In genomic region chr8:46770905-46771516, GRCm38 (mm10) we compare ENCODE assay signal across 20 mouse cellular contexts. TPM values are rescaled to one million over a fixed set of nuclear protein-coding genes. Genes with fewer than 3 reads are reported as not detected.
DNase-seq lines count a peak whose midpoint lies in the region; ATAC-seq and TF ChIP-seq lines count a peak whose summit lies in the region.
"Had no signal": no experiment of that assay in that cellular context is flagged by ENCODE, and none has a peak within 500 bp of the region (broad histone marks: within the 10 kb centered on the region; RNA-seq: fewer than 3 reads in every experiment).

No protein-coding gene starts in this region.

- 58% methylated on average over 7 of the region's 7 CpGs for WGBS in forebrain, embryonic 10.5 days
- 7% methylated on average over 7 of the region's 7 CpGs for WGBS in forebrain, embryonic 15.5 days
- WGBS in forebrain, embryonic 14.5 days: 8% methylated on average over 7 of the region's 7 CpGs

- no peak for ATAC-seq in forebrain, embryonic 15.5 days (replicated peaks)
- ATAC-seq in forebrain, embryonic 14.5 days: peak; percentile 46; the same call in 1 of the 2 replicates
- ATAC-seq: intestine, postnatal 0 days; lung, postnatal 0 days had no signal

- H3K4me2 ChIP-seq in forebrain, embryonic 15.5 days (replicated peaks): no peak overlapping the region
- H3K4me2 ChIP-seq in forebrain, embryonic 14.5 days (ENCODE audit: low read length): no peak overlapping the region
- H3K4me2 ChIP-seq: heart, embryonic 15.5 days; liver, embryonic 15.5 days had no signal

- H3K4me3 ChIP-seq in forebrain, embryonic 10.5 days: no peak overlapping the region
- H3K4me3 ChIP-seq in forebrain, embryonic 15.5 days: no peak overlapping the region
- H3K4me3 ChIP-seq in left cerebral cortex, adult 2 months: no peak overlapping the region
- no peak overlapping the region for H3K4me3 ChIP-seq in forebrain, embryonic 14.5 days (ENCODE audit: low read depth, low read length)
- H3K4me3 ChIP-seq: erythroblast, embryonic 14.5 days; heart, adult 2 months; heart, embryonic 15.5 days; liver, embryonic 15.5 days; myocyte had no signal

- no peaks in the 10 kb centered on the region; the same call in 1 of the 2 replicates for H3K27me3 ChIP-seq in forebrain, embryonic 10.5 days (ENCODE audit: poor library complexity, severe bottlenecking)
- no peaks in the 10 kb centered on the region for H3K27me3 ChIP-seq in forebrain, embryonic 15.5 days
- no peaks in the 10 kb centered on the region for H3K27me3 ChIP-seq in forebrain, embryonic 14.5 days (replicated peaks; ENCODE audit: control insufficient read depth, insufficient read depth, low read length)
- H3K27me3 ChIP-seq: heart, embryonic 15.5 days; liver, embryonic 15.5 days had no signal

- DNase-seq in forebrain, embryonic 10.5 days (ENCODE audit: extremely low spot score, low spot score): peak; percentile 24
- DNase-seq in left cerebral cortex, adult 2 months (ENCODE audit: extremely low spot score in 1 of 2, low spot score in 2 of 2): no peak
- DNase-seq in left cerebral cortex, postnatal 14 days (ENCODE audit: low spot score in 2 of 2): no peak
- peak; percentile 76 for DNase-seq in brain, adult 2 months (ENCODE audit: low read depth, low spot score)
- peak; percentile 53 for DNase-seq in forebrain, embryonic 14.5 days (ENCODE audit: low spot score)
- no peak for DNase-seq in spleen, postnatal 36 days (ENCODE audit: low spot score in 2 of 2)
- no peak for DNase-seq in adrenal gland, postnatal 25 days
- DNase-seq: adrenal gland, postnatal 14 days; cerebellum, adult 9-11 months; heart, adult 2 months; kidney, postnatal 10 days; right cerebral cortex, postnatal 14 days; thymus, postnatal 14 days had no signal

- H3K9me3 ChIP-seq in forebrain, embryonic 10.5 days: peaks cover 4% of the 10 kb centered on the region; the same call in 1 of the 2 replicates
- H3K9me3 ChIP-seq in forebrain, embryonic 15.5 days: no peaks in the 10 kb centered on the region
- no peaks in the 10 kb centered on the region for H3K9me3 ChIP-seq in forebrain, embryonic 14.5 days (replicated peaks; ENCODE audit: control insufficient read depth, low read length)
- H3K9me3 ChIP-seq: heart, embryonic 15.5 days; liver, embryonic 15.5 days had no signal

- no peak overlapping the region for H3K9ac ChIP-seq in forebrain, embryonic 15.5 days (replicated peaks)
- H3K9ac ChIP-seq in forebrain, embryonic 14.5 days (ENCODE audit: low read length): no peak overlapping the region
- H3K9ac ChIP-seq: heart, embryonic 15.5 days; liver, embryonic 15.5 days had no signal

- peaks cover 6% of the 10 kb centered on the region; the same call in 1 of the 2 replicates for H3K36me3 ChIP-seq in forebrain, embryonic 10.5 days (replicated peaks)
- no peaks in the 10 kb centered on the region for H3K36me3 ChIP-seq in forebrain, embryonic 15.5 days
- H3K36me3 ChIP-seq in forebrain, embryonic 14.5 days (ENCODE audit: control insufficient read depth, insufficient read depth, low read length): no peaks in the 10 kb centered on the region
- H3K36me3 ChIP-seq: liver, embryonic 15.5 days had no signal

- no peak for TF ChIP-seq CTCF in left cerebral cortex, adult 2 months (IDR thresholded peaks at IDR 0.05)

- H3K27ac ChIP-seq in forebrain, embryonic 10.5 days: peak overlapping the region; percentile 48
- no peak overlapping the region for H3K27ac ChIP-seq in forebrain, embryonic 15.5 days (replicated peaks)
- peak overlapping the region; percentile 58; the same call in 1 of the 2 replicates for H3K27ac ChIP-seq in left cerebral cortex, adult 2 months
- no peak overlapping the region for H3K27ac ChIP-seq in forebrain, embryonic 14.5 days (ENCODE audit: low read depth, low read length)
- H3K27ac ChIP-seq: heart, adult 2 months; heart, embryonic 15.5 days; liver, embryonic 15.5 days had no signal

- peaks cover 35% of the 10 kb centered on the region for H3K4me1 ChIP-seq in forebrain, embryonic 10.5 days
- H3K4me1 ChIP-seq in forebrain, embryonic 15.5 days: peaks cover 26% of the 10 kb centered on the region
- H3K4me1 ChIP-seq in forebrain, embryonic 14.5 days (ENCODE audit: control insufficient read depth, insufficient read depth, low read length): peaks cover 10% of the 10 kb centered on the region; the same call in 1 of the 2 replicates

- intact Hi-C loops in left cerebral cortex, adult 2 months (cut with DNase I): no loop called here
- intact Hi-C loops in left cerebral cortex, postnatal 14 days (cut with DNase I): no loop called here

RNA-seq across cellular contexts. Expression of gene Irf2, which starts 31.5 kb away (rescaled TPM):
- 5.6 and 7.8 TPM in 2 replicates for polyA plus RNA-seq in forebrain, embryonic 10.5 days (2016; fragmentation: Nextera tagmentation; extraction: Ambion mirVana)
- polyA plus RNA-seq in forebrain, embryonic 15.5 days (2015; fragmentation: Nextera tagmentation; extraction: Ambion mirVana): 7.2 and 9.6 TPM in 2 replicates
- 10 to 100 TPM; 70.7 to 79.6 TPM for total RNA-seq in left cerebral cortex, adult 2 months (2021)
- total RNA-seq in left cerebral cortex, postnatal 14 days (2021): 10 to 100 TPM; 40.6 to 44.3 TPM
- 6.2 and 8.4 TPM in 2 replicates for polyA plus RNA-seq in forebrain, embryonic 14.5 days (2014; fragmentation: Nextera tagmentation; extraction: Ambion mirVana)
- 61.4 and 72.7 TPM in 2 replicates for total RNA-seq in adrenal gland, postnatal 25 days (2021)

Comparison
In these comparisons a context has a peak if more than half of its experiments do, and no peak if none do; other contexts are left out.
1. H3K27ac ChIP-seq: peak in forebrain, embryonic 10.5 days (single experiment) and left cerebral cortex, adult 2 months (single experiment); none in forebrain, embryonic 15.5 days (single experiment) and forebrain, embryonic 14.5 days (single experiment).
2. DNase-seq: peak in forebrain, embryonic 10.5 days (single experiment), brain, adult 2 months (single experiment) and forebrain, embryonic 14.5 days (single experiment); none in left cerebral cortex, adult 2 months (0 of 2), left cerebral cortex, postnatal 14 days (0 of 2), spleen, postnatal 36 days (0 of 2) and adrenal gland, postnatal 25 days (single experiment).